Comparison of ENCODE assay signal across 22 mouse cellular contexts in the genomic region with DNA sequence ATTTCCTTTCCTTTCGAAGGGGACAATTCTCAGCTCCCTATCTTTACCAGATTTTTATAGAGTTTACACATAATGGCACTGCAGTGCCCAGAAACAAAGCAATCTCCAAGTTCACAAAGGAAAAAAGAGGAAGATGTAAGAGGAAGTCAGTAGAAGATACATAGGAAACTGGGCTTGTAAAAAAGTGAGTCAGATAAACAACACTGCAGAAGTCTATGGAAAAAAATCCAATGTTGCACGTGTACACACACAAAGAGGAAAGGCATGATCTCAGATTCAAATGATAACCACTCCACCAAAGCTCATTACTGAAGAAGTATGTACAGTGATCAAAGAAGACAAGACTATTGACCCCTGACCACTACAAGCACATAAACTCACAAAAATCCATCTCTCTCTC. TPM values are rescaled to one million over a fixed set of nuclear protein-coding genes. Genes with fewer than 3 reads are reported as not detected.
DNase-seq lines count a peak whose midpoint lies in the region; ATAC-seq lines count a peak whose summit lies in the region.
"Had no signal": no experiment of that assay in that cellular context is flagged by ENCODE, and none has a peak within 500 bp of the region (broad histone marks: within the 10 kb centered on the region; RNA-seq: fewer than 3 reads in every experiment).

No protein-coding gene starts in this region.

- no peaks in the 10 kb centered on the region for H3K27me3 ChIP-seq in heart, embryonic 12.5 days (replicated peaks)
- H3K27me3 ChIP-seq in lung, embryonic 16.5 days (ENCODE audit: control insufficient read depth, insufficient read depth, low read depth, low read length) = no peaks in the 10 kb centered on the region
- H3K27me3 ChIP-seq: embryonic facial prominence, embryonic 12.5 days; forebrain, embryonic 15.5 days; midbrain, embryonic 13.5 days had no signal

- intact Hi-C loops in heart, postnatal 14 days (cut with DNase I) = no loop called here

- H3K4me1 ChIP-seq in heart, embryonic 12.5 days (replicated peaks) = 0 out of 2 replicates have a peak, but pooled peaks cover 2% of the 10 kb centered on the region
- no peaks in the 10 kb centered on the region for H3K4me1 ChIP-seq in lung, embryonic 16.5 days (replicated peaks; ENCODE audit: control insufficient read depth, insufficient read depth, low read length)
- H3K4me1 ChIP-seq: embryonic facial prominence, embryonic 12.5 days; forebrain, embryonic 15.5 days; midbrain, embryonic 13.5 days had no signal

- no peak overlapping the region for H3K4me3 ChIP-seq in heart, embryonic 12.5 days
- H3K4me3 ChIP-seq in lung, embryonic 16.5 days (ENCODE audit: low read length) = no peak overlapping the region
- H3K4me3 ChIP-seq: embryonic facial prominence, embryonic 12.5 days; erythroblast, embryonic 14.5 days; forebrain, embryonic 15.5 days; layer of hippocampus, adult 2 months; midbrain, embryonic 13.5 days; myocyte had no signal

- 27% methylated on average over 2 of the region's 2 CpGs for WGBS in heart, embryonic 12.5 days
- WGBS in lung, embryonic 16.5 days = 21% methylated on average over 2 of the region's 2 CpGs

- H3K9me3 ChIP-seq in heart, embryonic 12.5 days (replicated peaks) = no peaks in the 10 kb centered on the region
- H3K9me3 ChIP-seq in lung, embryonic 16.5 days (ENCODE audit: control insufficient read depth, low read length) = no peaks in the 10 kb centered on the region
- H3K9me3 ChIP-seq: embryonic facial prominence, embryonic 12.5 days had no signal

- no peak for DNase-seq in heart, postnatal 14 days
- no peak for DNase-seq in lung, postnatal 25 days (ENCODE audit: low spot score)
- no peak for DNase-seq in right cerebral cortex, postnatal 4 days
- DNase-seq: adrenal gland, adult 2 months; cerebellum, adult 9-11 months; gastrocnemius, postnatal 25 days; heart, postnatal 36 days; kidney, adult 18-20 months; layer of hippocampus, postnatal 36 days; spleen, adult 18-20 months; thymus, postnatal 36 days had no signal

- no peaks in the 10 kb centered on the region for H3K36me3 ChIP-seq in heart, embryonic 12.5 days
- H3K36me3 ChIP-seq in lung, embryonic 16.5 days (ENCODE audit: control insufficient read depth, insufficient read depth, low read length) = no peaks in the 10 kb centered on the region
- H3K36me3 ChIP-seq: embryonic facial prominence, embryonic 12.5 days; forebrain, embryonic 15.5 days; midbrain, embryonic 13.5 days had no signal

- H3K4me2 ChIP-seq in heart, embryonic 12.5 days = no peak overlapping the region
- H3K4me2 ChIP-seq in lung, embryonic 16.5 days (ENCODE audit: low read depth, low read length) = no peak overlapping the region
- H3K4me2 ChIP-seq: embryonic facial prominence, embryonic 12.5 days; forebrain, embryonic 15.5 days; midbrain, embryonic 13.5 days had no signal

- no peak overlapping the region for H3K9ac ChIP-seq in heart, embryonic 12.5 days
- H3K9ac ChIP-seq in lung, embryonic 16.5 days (ENCODE audit: low read length) = no peak overlapping the region
- H3K9ac ChIP-seq: embryonic facial prominence, embryonic 12.5 days; forebrain, embryonic 15.5 days; midbrain, embryonic 13.5 days had no signal

- no peak for ATAC-seq in heart, embryonic 12.5 days (ENCODE audit: insufficient number of reproducible peaks, low FRiP score)
- no peak; the same call in 1 of the 2 replicates for ATAC-seq in lung, embryonic 16.5 days (ENCODE audit: low read depth)
- ATAC-seq in hematopoietic stem cell, adult 5-6 weeks (replicated peaks in 1 of 2; ENCODE audit: insufficient read depth in 1 of 2, low FRiP score in 2 of 2, low TSS enrichment in 1 of 2, low read depth in 1 of 2, poor library complexity in 2 of 2, severe bottlenecking in 2 of 2) = peak; percentile 66 to 73
- no peak for ATAC-seq in inflammation-experienced regulatory T-cells, adult 6 months
- ATAC-seq: forebrain, embryonic 15.5 days; midbrain, embryonic 13.5 days had no signal

- peak overlapping the region; percentile 73 for H3K27ac ChIP-seq in heart, embryonic 12.5 days (ENCODE audit: poor library complexity, severe bottlenecking)
- 0 out of 2 replicates have a peak overlapping the region, but pooled peaks have one; percentile 36 for H3K27ac ChIP-seq in lung, embryonic 16.5 days (ENCODE audit: low read length)
- H3K27ac ChIP-seq: embryonic facial prominence, embryonic 12.5 days; forebrain, embryonic 15.5 days; kidney, postnatal 0 days; layer of hippocampus, adult 2 months; midbrain, embryonic 13.5 days had no signal

RNA-seq across cellular contexts. Expression of gene Peg10, which starts 51.3 kb away (rescaled TPM):
- polyA plus RNA-seq in heart, embryonic 12.5 days (2016; fragmentation: Nextera tagmentation; extraction: Ambion mirVana) = 4.1 and 4.2 TPM in 2 replicates
- total RNA-seq in heart, postnatal 14 days (2021) = 1 to 10 TPM; 1.4 to 1.5 TPM
- polyA plus RNA-seq in lung, embryonic 16.5 days (2015; fragmentation: Nextera tagmentation; extraction: Ambion mirVana) = 1.6 and 1.9 TPM in 2 replicates
- total RNA-seq in hematopoietic stem cell, adult 5-6 weeks (2017) = 0.05 and 0.19 TPM in 2 replicates
- polyA plus RNA-seq in inflammation-experienced regulatory T-cells, adult 6 months (2017; shearing (Covaris generic)) = not detected

RNA-seq across cellular contexts. Expression of gene Sgce, which starts 51.4 kb away (rescaled TPM):
- polyA plus RNA-seq in heart, embryonic 12.5 days (2016; fragmentation: Nextera tagmentation; extraction: Ambion mirVana) = 60.6 and 62.2 TPM in 2 replicates
- 10 to 100 TPM; 27.8 to 29.0 TPM for total RNA-seq in heart, postnatal 14 days (2021)
- polyA plus RNA-seq in lung, embryonic 16.5 days (2015; fragmentation: Nextera tagmentation; extraction: Ambion mirVana) = 75.6 and 78.0 TPM in 2 replicates
- 16.0 and 25.8 TPM in 2 replicates for total RNA-seq in hematopoietic stem cell, adult 5-6 weeks (2017)
- polyA plus RNA-seq in inflammation-experienced regulatory T-cells, adult 6 months (2017; shearing (Covaris generic)) = under 1 TPM in 1 of 3 experiments, not detected in 2; 0.34 TPM
- polyA plus RNA-seq: erythroblast, embryonic 14.5 days had no signal

Comparison
In these comparisons a context has a peak if more than half of its experiments do, and no peak if none do; other contexts are left out.
1. ATAC-seq: peak in hematopoietic stem cell, adult 5-6 weeks (2 of 2); none in heart, embryonic 12.5 days (single experiment), lung, embryonic 16.5 days (single experiment) and inflammation-experienced regulatory T-cells, adult 6 months (single experiment).
2. RNA of gene Sgce, which starts 51.4 kb away (polyA plus RNA-seq): 75.6 to 78.0 TPM in lung, embryonic 16.5 days and 60.6 to 62.2 TPM in heart, embryonic 12.5 days; 0.34 TPM in inflammation-experienced regulatory T-cells, adult 6 months; every median in the first group is over 10 times any median in the second.